Mouse (Mus musculus) CD4-positive, CD25-positive, alpha-beta regulatory T cell, adult 2 months (primary cell): ENCODE results near the gene Rtkn.
A peak's percentile ranks its signal among the peaks of the same experiment; 100 is the strongest.

Experiments
- DNase-seq: peaks from one replicate; pipeline ENCODE4 v3.0.0-alpha.2; 2012; ENCODE audit warnings: low read depth, low spot score

Gene Rtkn

DNA sequence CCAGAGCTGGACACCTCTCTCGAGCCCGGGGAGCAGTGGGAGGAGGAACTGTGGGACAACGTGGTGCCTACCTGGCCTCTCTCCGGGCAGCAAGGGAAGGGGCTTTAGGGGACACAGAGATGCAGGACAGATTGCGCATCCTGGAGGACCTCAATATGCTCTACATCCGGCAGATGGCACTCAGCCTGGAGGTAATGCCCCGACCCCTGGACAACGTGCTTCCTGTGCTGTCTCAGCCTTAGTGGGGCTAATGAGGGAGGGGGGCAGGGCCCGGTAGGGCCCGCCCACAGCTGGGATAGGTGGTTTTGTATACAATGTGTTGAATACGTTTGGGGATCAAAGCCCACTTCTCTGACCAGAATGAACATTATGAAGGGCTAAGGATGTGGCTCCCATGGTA lies 2.8 kb downstream of the Rtkn start:
- DNase-seq: peak; percentile 47

DNA sequence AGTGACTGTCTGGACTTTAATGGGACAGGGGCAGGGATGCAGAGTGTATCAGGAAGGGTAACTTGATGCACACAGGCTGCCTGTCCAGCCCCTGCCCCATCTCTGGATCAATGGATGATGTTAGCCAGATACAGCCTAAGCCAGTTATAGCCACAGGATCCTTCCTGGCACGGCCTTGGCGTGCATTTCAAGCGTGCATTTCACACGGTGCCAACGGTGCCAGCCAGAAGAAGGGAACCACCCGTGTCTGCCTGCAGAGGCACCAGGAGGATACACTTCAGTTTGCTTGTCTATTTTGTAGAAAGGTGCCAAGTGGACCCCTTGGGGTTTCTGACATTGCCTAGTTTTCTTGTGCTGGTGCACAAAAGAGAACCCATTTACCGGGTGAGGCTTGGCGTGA lies 4.8 kb downstream of the Rtkn start:
- DNase-seq: no peak

DNA sequence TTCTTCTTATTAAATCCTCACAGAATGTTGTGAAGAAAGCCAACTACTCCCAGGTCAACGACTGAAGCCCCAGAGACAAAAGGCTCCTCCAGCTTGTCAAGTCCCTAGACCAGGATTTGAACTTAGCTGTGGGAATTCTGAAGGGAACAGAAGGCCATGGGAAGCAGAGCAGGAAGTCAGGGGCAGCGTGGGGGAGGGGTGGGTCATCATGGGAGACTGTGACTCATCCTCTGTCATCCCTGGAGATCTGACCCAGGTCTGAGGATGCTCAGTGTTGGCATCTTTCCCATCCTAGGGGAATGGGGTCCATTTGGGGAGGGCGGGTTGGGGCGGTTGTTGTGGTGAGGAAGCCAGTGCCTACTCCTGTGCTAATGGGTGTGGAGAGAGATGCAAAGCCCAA lies 6.4 kb downstream of the Rtkn start:
- no peak for DNase-seq

DNA sequence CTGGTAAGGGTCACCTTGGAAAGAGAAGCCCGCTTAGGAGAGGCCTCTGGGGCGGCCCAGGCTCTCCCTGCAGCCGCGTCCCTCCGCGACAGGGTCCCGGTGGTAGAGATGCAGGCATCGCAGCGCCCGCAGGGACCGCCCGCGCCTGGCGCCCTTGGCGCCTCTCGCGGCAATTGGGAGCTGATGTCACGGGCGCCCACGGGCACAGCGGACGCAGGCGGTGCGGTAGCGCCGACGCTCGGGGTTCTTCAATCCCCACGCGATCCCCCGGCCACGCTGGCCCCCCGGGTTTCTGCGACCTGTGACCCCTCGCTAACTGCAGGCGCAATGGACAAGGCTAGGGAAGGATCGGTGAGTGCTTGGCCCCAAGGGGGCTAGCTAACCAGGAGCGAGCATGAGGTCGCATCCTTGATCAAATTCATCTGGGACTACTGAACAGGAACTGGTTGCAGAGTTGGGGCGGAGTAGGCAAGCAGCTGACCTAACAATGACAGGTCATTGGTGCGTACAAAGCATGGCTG lies 7.0 kb downstream of the Rtkn start:
- DNase-seq: no peak

GRCm38 (mm10) chr6:83142886-83143285 lies 7.6 kb downstream of the Rtkn start:
- DNase-seq: no peak

- DNase-seq: no peak
Measured at GRCm38 (mm10) chr6:83145209-83145608, 9.9 kb downstream of the Rtkn start.

- DNase-seq: no peak
Measured at GRCm38 (mm10) chr6:83145805-83146204, 10.5 kb downstream of the Rtkn start.

DNA sequence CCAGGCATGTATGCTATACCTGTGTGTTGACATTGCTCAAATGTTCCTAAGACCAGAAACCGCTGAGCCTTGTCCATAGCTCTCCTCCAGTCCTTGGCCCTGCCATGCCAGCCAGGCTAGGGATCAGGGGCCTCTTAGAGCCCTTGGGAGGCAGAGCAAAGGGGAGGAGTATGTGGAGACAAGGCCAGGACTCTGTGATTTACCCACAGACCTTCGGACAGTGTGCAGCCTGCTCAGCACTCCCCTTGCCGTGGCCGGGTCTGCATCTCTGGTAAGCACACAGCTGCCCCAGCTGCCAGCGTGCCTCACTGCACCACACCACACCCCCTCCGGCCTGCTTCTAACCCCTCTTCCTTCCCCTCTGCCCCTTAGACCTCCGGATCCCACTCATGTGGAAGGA lies 12.0 kb downstream of the Rtkn start:
- no peak for DNase-seq

DNA sequence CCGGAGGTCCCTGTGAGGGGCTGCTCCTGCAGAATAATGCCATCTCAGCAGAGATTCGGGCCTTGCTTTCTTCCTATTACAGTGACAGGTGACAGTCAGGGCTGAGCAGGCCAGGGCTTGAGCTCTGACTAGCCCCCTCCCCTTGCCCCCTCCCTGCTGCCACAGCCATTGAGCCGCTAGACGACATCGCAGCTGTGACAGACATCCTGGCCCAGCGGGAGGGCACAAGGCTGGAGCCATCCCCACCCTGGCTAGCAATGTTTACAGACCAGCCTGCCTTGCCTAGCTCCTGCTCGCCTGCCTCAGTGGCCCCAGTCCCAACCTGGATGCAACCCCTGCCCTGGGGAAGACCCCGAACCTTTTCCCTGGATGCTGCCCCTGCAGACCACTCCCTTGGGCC lies 16.5 kb downstream of the Rtkn start:
- no peak for DNase-seq

DNA sequence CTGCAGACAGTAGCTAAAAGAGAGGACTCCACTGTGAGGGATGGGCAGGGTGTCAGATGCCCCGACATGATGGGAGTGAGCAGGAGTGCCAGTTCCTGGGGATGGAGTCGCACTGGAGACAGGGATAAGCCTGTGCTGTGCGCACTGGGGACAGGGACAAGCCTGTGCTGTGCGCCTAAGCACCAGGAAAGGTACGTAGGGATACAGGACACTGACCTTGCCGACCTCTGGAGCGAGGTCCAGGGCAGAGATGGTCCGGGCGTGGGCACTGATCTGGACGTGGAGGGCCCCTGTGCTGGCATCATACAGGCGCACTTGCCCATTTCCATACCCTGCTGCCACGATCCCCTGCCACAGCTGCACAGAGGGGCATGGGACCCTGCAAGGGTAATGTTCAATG lies 17.8 kb downstream of the Rtkn start:
- no peak for DNase-seq

- DNase-seq: no peak
Measured at GRCm38 (mm10) chr6:83153485-83153884, 18.2 kb downstream of the Rtkn start.

DNA sequence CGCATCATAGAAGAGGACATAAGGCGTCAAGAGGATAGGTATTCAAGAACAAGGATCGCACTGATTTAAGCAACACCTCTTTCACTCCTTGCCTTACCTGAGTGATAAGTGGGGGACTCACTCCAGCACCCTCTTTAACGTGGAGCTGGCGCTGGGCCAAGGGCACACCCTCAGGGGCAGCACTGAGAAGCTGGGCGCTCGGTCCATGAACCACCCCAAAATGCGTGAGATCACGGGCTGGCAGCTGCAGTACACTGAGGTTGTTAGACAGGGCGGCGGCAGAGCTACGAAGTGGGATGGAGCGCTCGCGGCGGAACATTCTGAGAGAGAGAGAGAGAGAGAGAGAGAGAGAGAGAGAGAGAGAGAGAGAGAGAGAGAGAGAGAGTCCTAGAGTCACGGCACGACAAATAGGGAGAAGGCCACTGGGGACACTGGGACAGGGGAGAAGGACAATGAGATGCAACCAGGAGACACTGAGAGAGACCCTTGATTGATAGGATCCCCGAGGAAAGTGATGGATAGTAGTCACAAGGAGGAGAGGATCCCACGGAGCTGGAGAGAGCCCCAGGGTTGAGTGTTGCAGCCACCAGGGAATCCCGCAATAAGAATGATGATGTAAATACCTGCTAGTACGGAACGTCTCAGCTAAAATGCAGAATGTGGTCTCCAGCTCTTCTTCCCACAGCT lies 20.4 kb downstream of the Rtkn start:
- peak; percentile 31 for DNase-seq

- peak; percentile 73 for DNase-seq
Measured at GRCm38 (mm10) chr6:83156259-83156684, 21.0 kb downstream of the Rtkn start, which contains the start of the genes Wdr54 and 1700003E16Rik. TSS of gene Wdr54 (minus strand) at chr6:83156397. TSS of gene 1700003E16Rik (plus strand) at chr6:83156404.

- DNase-seq: peak; percentile 84
Measured at GRCm38 (mm10) chr6:83159456-83159855, 24.2 kb downstream of the Rtkn start.

- no peak for DNase-seq
Measured at GRCm38 (mm10) chr6:83161442-83161841, 26.2 kb downstream of the Rtkn start.

GRCm38 (mm10) chr6:83161921-83162641 lies 26.8 kb downstream of the Rtkn start:
- DNase-seq: peak; percentile 27

GRCm38 (mm10) chr6:83162701-83163100 lies 27.4 kb downstream of the Rtkn start:
- peak; percentile 85 for DNase-seq

GRCm38 (mm10) chr6:83165026-83165606 lies 29.9 kb downstream of the Rtkn start:
- no peak for DNase-seq

- DNase-seq: peak; percentile 96
Measured at GRCm38 (mm10) chr6:83165607-83166242, 30.5 kb downstream of the Rtkn start, which contains the start of gene Dctn1. TSS of gene Dctn1 (plus strand) at chr6:83165920.

DNA sequence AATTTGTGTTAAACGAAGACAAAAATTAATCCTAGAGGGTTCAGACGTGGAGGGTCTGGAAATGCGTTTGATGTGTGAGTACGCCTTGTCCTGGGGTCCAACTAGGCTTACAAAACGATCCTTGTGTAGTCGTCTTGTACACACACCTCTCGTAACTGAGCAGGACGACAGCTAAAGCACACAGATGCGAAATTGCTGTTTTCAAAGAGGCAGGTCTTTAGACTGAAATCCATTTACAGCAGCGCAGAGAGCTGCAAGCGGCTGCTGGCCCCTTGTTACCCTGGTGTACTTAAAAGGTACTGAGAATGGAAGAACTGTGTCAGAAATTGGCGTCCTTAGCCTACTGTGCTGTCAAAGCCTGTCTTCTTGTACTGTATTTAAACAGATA lies 31.0 kb downstream of the Rtkn start:
- DNase-seq: peak; percentile 64

DNA sequence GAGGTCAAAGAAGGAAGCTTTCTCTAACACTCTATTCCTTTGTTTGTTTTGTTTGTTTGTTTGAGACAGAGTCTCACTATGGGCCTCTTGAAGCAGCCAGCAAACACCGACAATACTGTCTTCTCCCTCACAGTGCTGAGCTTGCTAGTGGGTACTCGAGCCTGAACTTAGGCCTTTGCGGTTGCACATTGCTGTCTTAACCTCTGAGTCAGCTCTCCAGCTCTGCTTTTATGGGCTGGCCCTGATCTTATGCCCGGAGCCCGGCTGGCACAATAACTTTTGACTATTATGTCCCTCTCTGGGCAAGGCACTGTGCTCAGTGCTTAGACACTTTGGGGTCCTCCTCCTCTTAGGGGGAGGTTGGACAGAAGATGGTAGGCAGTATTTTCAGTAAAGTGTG lies 34.6 kb downstream of the Rtkn start:
- DNase-seq: no peak

- DNase-seq: no peak
Measured at GRCm38 (mm10) chr6:83171063-83171462, 35.8 kb downstream of the Rtkn start.
